Mouse (Mus musculus): Measurements from ENCODE around the gene Spred1.

Spred1 gene

GRCm38 (mm10) chr2:117121212-117121983 is at the start of gene Spred1:
Spred1 (plus strand) TSS chr2:117121374.
- Histone ChIP-seq H3K27me3 (ENCODE audit: control insufficient read depth, insufficient read depth, low read length, poor library complexity, severe bottlenecking) (peaks cover 5% of the 10 kb centered on the region; the same call in 1 of the 2 replicates), H3K36me3 (ENCODE audit: control insufficient read depth, insufficient read depth, low read length, poor library complexity, severe bottlenecking) (no peaks in the 10 kb centered on the region)
- peak; percentile 38 for DNase-seq (ENCODE audit: low read depth, low spot score)

DNA sequence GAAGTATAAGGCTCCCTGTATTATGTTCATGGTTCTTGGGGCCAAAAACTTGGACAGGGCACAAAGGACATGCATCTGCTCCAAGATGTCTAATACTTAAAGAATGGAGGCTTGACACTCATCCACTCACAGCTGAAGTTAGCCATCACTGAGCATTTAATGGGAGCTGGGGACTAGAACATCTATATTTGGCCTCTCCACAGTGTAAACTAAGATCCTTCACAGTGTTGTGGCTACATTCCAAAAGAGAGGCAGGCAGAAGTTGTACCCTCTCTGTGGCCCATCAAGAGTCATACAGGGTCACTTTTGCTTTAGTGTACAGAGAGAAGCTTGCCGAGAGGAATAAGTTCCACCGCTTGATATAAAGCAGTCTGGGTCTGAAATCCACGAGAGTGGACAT is 49.6 kb upstream of the Spred1 start:
- Histone ChIP-seq H3K36me3 (ENCODE audit: control insufficient read depth, insufficient read depth, low read length, poor library complexity, severe bottlenecking) (no peaks in the 10 kb centered on the region), H3K27me3 (ENCODE audit: control insufficient read depth, insufficient read depth, low read length, poor library complexity, severe bottlenecking) (no peaks in the 10 kb centered on the region)

GRCm38 (mm10) chr2:117078711-117079110 is 42.5 kb upstream of the Spred1 start:
- no peaks in the 10 kb centered on the region for H3K27me3 ChIP-seq (ENCODE audit: control insufficient read depth, insufficient read depth, low read length, poor library complexity, severe bottlenecking)
- DNase-seq (ENCODE audit: low read depth, low spot score), result no peak
- no peaks in the 10 kb centered on the region for H3K36me3 ChIP-seq (ENCODE audit: control insufficient read depth, insufficient read depth, low read length, poor library complexity, severe bottlenecking)

More for the DNA sequence above, 49.6 kb upstream of the Spred1 start:
- no peak for DNase-seq (ENCODE audit: low read depth, low spot score)

DNA sequence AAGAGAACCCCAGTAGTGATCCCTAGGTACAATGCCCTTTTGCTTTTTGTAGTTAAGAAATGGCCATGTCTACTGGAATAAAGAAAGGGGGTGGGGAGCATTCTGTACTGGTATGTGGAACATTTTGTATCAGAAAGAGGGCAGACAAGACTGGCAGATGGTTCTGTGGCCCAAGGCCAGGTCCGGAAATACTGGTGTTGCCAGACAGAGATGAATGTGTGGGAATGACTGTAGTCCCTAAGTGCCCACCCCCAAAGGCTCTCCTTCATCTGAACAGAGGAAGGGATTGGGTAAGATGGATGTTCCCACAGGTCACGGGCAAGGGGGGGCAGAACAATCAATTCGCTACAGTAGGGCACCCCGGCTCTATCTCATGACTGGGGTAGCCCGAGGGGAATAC is 41.6 kb upstream of the Spred1 start:
- H3K27me3 ChIP-seq (ENCODE audit: control insufficient read depth, insufficient read depth, low read length, poor library complexity, severe bottlenecking), result no peaks in the 10 kb centered on the region
- H3K36me3 ChIP-seq (ENCODE audit: control insufficient read depth, insufficient read depth, low read length, poor library complexity, severe bottlenecking), result no peaks in the 10 kb centered on the region
- DNase-seq (ENCODE audit: low read depth, low spot score), result no peak

DNA sequence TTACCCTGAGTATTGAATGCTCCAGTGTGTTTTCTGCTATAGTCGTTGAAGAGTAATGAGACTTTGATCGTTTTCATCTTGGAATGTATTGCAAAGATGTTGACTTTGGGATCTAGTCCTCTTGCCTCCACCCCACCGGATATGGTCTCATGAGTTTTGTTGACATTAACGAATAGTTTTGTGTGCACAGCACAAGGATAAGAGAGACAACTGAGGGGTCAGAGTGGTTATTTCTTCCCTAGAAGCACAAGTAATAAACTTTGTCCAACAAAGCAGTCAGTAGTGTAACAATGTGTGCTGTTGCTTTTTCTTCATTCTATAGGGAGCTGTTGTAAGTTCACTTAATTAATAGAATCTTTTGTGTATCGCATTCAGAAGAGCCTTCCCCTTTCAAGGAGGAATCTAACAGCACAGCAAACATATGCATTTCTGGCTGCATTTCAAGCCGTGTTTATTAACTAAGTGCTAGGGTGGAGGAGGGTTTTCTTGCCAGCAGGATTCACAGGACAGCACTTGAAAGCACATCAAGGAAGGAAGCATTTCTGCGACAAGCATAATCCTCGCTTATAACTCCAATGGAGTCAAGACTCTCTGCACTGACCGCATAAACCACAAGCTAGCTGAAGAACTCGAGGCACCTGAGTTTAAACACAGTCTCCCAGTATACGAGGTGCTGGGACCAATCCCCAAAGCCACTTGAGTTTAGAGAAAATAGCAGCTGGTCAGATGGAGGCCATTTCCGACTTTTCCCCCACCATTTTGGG is 35.0 kb upstream of the Spred1 start:
- no peak for DNase-seq (ENCODE audit: low read depth, low spot score)
- no peaks in the 10 kb centered on the region for H3K27me3 ChIP-seq (ENCODE audit: control insufficient read depth, insufficient read depth, low read length, poor library complexity, severe bottlenecking)
- H3K36me3 ChIP-seq (ENCODE audit: control insufficient read depth, insufficient read depth, low read length, poor library complexity, severe bottlenecking), result no peaks in the 10 kb centered on the region

DNA sequence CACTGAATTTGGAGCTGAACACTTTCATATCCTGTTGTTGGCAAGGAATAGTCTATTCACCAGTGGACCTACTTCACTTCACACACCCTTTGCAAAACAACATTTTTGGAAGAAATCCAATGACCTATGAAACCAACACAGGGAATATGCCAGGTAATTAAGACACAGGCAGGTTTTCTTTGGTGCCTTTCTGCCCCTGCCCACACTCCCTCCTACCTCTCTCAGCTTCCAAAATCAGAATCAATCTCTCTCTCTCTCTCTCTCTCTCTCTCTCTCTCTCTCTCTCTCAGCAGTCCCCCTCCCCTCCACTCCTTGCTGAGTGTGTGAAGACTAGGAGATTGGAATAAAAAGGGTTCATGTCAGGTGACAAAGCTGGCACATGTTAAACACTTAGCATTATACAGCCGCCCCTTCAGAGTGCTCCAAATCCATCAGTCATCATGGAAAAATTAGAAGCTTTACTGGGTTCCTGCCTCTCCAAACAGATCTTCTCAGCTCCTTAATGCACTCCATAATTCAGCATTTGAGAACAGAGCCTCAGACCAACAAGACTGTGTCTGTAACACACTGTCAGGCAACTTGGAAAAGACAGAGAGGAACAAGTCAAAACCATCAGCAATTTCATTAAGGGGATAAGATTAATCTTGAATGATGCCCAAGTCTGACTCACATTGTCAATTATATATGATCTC is 34.3 kb upstream of the Spred1 start:
- no peaks in the 10 kb centered on the region for H3K36me3 ChIP-seq (ENCODE audit: control insufficient read depth, insufficient read depth, low read length, poor library complexity, severe bottlenecking)
- DNase-seq (ENCODE audit: low read depth, low spot score), result no peak
- no peaks in the 10 kb centered on the region for H3K27me3 ChIP-seq (ENCODE audit: control insufficient read depth, insufficient read depth, low read length, poor library complexity, severe bottlenecking)

- H3K27me3 ChIP-seq (ENCODE audit: control insufficient read depth, insufficient read depth, low read length, poor library complexity, severe bottlenecking), result no peaks in the 10 kb centered on the region
- no peaks in the 10 kb centered on the region for H3K36me3 ChIP-seq (ENCODE audit: control insufficient read depth, insufficient read depth, low read length, poor library complexity, severe bottlenecking)
- DNase-seq (ENCODE audit: low read depth, low spot score), result no peak
Observed at GRCm38 (mm10) chr2:117087458-117087820, 33.7 kb upstream of the Spred1 start.

- H3K27me3 ChIP-seq (ENCODE audit: control insufficient read depth, insufficient read depth, low read length, poor library complexity, severe bottlenecking), result no peaks in the 10 kb centered on the region
- no peak for DNase-seq (ENCODE audit: low read depth, low spot score)
Observed at GRCm38 (mm10) chr2:117089482-117089881, 31.7 kb upstream of the Spred1 start.

GRCm38 (mm10) chr2:117090061-117090460 is 31.1 kb upstream of the Spred1 start:
- Histone ChIP-seq H3K36me3 (ENCODE audit: control insufficient read depth, insufficient read depth, low read length, poor library complexity, severe bottlenecking) (no peaks in the 10 kb centered on the region), H3K27me3 (ENCODE audit: control insufficient read depth, insufficient read depth, low read length, poor library complexity, severe bottlenecking) (no peaks in the 10 kb centered on the region)
- DNase-seq (ENCODE audit: low read depth, low spot score), result no peak

More at GRCm38 (mm10) chr2:117089482-117089881, 31.7 kb upstream of the Spred1 start:
- no peaks in the 10 kb centered on the region for H3K36me3 ChIP-seq (ENCODE audit: control insufficient read depth, insufficient read depth, low read length, poor library complexity, severe bottlenecking)

- no peak for DNase-seq (ENCODE audit: low read depth, low spot score)
- H3K36me3 ChIP-seq (ENCODE audit: control insufficient read depth, insufficient read depth, low read length, poor library complexity, severe bottlenecking), result no peaks in the 10 kb centered on the region
- no peaks in the 10 kb centered on the region for H3K27me3 ChIP-seq (ENCODE audit: control insufficient read depth, insufficient read depth, low read length, poor library complexity, severe bottlenecking)
Observed at GRCm38 (mm10) chr2:117092946-117093401, 28.2 kb upstream of the Spred1 start.

DNA sequence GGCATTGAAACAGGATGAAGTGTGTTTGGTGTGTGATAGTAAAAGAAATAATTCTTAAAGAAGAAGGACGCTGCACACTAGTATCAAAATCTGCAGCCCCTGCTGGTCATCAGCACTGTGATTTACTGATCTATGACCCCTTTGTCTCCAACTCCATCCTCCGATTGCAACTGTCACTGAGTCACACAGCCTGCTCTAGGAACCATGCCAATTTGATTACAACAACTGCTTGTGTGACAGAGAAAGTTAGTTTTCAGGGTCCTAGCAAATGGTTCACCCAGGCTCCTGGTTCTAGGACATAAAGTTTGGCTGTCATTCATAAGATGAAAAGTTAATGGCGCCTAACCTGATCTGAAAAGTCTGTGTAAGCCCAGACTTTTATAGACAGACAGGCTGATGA is 25.7 kb upstream of the Spred1 start:
- no peak for DNase-seq (ENCODE audit: low read depth, low spot score)
- no peaks in the 10 kb centered on the region for H3K27me3 ChIP-seq (ENCODE audit: control insufficient read depth, insufficient read depth, low read length, poor library complexity, severe bottlenecking)
- no peaks in the 10 kb centered on the region for H3K36me3 ChIP-seq (ENCODE audit: control insufficient read depth, insufficient read depth, low read length, poor library complexity, severe bottlenecking)

DNA sequence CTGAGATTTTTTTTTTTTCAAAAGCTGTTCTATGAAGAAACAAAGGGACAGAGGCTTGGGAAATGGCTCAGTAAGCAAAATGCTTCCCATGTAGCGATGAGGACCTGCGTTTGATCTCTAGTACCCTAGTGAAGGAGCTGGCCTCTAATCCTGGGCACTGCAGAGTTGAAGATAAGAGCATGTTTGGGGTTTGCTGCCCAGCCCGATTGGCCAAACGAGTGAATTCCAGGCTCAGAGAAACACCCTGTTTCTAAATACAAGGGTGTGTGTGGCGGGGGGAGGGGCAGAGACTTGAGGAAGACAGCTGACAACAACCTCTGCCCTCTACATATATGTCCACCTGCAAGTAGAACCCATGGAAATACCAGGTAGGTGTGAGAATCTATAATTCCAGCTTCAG is 23.9 kb upstream of the Spred1 start:
- DNase-seq (ENCODE audit: low read depth, low spot score), result no peak
- no peaks in the 10 kb centered on the region for H3K36me3 ChIP-seq (ENCODE audit: control insufficient read depth, insufficient read depth, low read length, poor library complexity, severe bottlenecking)

GRCm38 (mm10) chr2:117099316-117099715 is 21.9 kb upstream of the Spred1 start:
- DNase-seq (ENCODE audit: low read depth, low spot score), result no peak
- H3K36me3 ChIP-seq (ENCODE audit: control insufficient read depth, insufficient read depth, low read length, poor library complexity, severe bottlenecking), result no peaks in the 10 kb centered on the region

More for the DNA sequence above, 23.9 kb upstream of the Spred1 start:
- H3K27me3 ChIP-seq (ENCODE audit: control insufficient read depth, insufficient read depth, low read length, poor library complexity, severe bottlenecking), result no peaks in the 10 kb centered on the region

DNA sequence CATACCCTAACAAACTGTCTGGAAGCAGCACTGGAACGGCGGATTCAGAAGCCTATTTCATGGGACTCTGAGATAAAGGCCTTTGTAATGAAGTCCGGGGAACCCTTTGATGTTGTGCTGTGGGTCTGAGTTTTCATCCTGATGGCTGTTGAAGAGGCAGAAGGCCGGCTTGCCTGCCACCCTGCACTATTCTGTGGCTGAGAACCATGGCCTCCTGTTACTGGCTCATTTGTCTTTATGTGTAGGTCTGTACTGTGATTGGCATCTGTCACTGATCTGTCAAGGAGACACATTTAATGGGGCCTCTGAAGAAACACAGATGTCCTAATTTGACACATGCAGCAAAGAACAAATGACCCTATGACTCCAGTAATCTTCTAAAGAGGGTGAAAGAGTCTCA is 17.7 kb upstream of the Spred1 start:
- DNase-seq (ENCODE audit: low read depth, low spot score), result no peak
- Histone ChIP-seq H3K27me3 (ENCODE audit: control insufficient read depth, insufficient read depth, low read length, poor library complexity, severe bottlenecking) (no peaks in the 10 kb centered on the region), H3K36me3 (ENCODE audit: control insufficient read depth, insufficient read depth, low read length, poor library complexity, severe bottlenecking) (no peaks in the 10 kb centered on the region)

More at GRCm38 (mm10) chr2:117099316-117099715, 21.9 kb upstream of the Spred1 start:
- H3K27me3 ChIP-seq (ENCODE audit: control insufficient read depth, insufficient read depth, low read length, poor library complexity, severe bottlenecking), result no peaks in the 10 kb centered on the region

- H3K36me3 ChIP-seq (ENCODE audit: control insufficient read depth, insufficient read depth, low read length, poor library complexity, severe bottlenecking), result no peaks in the 10 kb centered on the region
- H3K27me3 ChIP-seq (ENCODE audit: control insufficient read depth, insufficient read depth, low read length, poor library complexity, severe bottlenecking), result no peaks in the 10 kb centered on the region
- peak; percentile 32 for DNase-seq (ENCODE audit: low read depth, low spot score)
Observed at GRCm38 (mm10) chr2:117105407-117105806, 15.8 kb upstream of the Spred1 start.
